Mouse (Mus musculus) lung, adult 2 months (tissue): ENCODE measurements at regions not wholly inside any gene's neighbourhood (a gene's known extent, or its start where the extent isn't known, plus 50 kb on each side); places are given as distances from the start of the nearest gene placed in this dataset.

ENCODE experiments used
- CTCF ChIP-seq: fragments of 200-500 bp; IDR thresholded peaks from 2 replicates; pipeline ENCODE4 v1.5.1; 2011; ENCODE audit warnings: mild to moderate bottlenecking, low read length, control low read depth; ENCODE audit not compliant: insufficient read depth
- POLR2A ChIP-seq: fragments of 200-500 bp; IDR thresholded peaks from 2 replicates; pipeline ENCODE4 v1.6.1; 2011; ENCODE audit warnings: low read depth, mild to moderate bottlenecking, control low read depth, low read length, borderline replicate concordance; ENCODE audit errors: extremely low read depth

GRCm38 (mm10) chr12:50851644-50852043, 202.7 kb upstream of the Prkd1 start:
- TF ChIP-seq CTCF (no peak), POLR2A (no peak)
